In the genomic region with DNA sequence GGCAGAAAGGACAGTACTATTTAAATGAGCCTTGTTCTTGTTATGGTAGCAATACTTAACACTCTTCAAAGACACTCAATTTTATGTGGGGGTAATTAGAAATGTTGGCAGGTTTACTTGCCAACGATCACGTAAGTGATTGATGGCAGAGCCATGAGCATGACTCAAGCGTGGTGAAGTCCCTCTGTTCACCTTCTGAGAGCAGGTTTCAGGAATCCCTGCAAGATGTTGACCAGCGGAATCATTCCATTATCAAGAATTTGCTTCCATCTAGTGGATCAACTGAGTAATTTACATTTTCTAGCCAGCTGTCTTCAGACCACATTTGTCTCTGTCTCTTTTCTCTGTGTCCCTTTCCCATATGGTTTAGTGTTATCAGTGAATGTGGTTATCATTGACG, we compare ENCODE assay signal across 8 mouse cellular contexts.
DNase-seq lines count a peak whose midpoint lies in the region; ATAC-seq lines count a peak whose summit lies in the region.

No protein-coding gene starts in this region.

- DNase-seq in gastrocnemius, adult 18-20 months (ENCODE audit: low spot score), result peak; percentile 13
- no peak for DNase-seq in gastrocnemius, postnatal 36 days
- peak; percentile 3 for DNase-seq in CD4-positive helper T cell, adult 2 months (ENCODE audit: low read depth, low spot score)
- DNase-seq in cerebellum, postnatal 10 days, result peak; percentile 53 to 67
- DNase-seq in induced T-regulatory cell, adult 2 months (ENCODE audit: low read depth), result peak; percentile 1
- DNase-seq in testis, postnatal 10 days (ENCODE audit: low spot score), result no peak

- H3K27me3 ChIP-seq in midbrain, embryonic 13.5 days, result no peaks in the 10 kb centered on the region

- 50% methylated on average over 5 of the region's 5 CpGs for WGBS in midbrain, embryonic 13.5 days

- H3K4me1 ChIP-seq in midbrain, embryonic 13.5 days (replicated peaks), result no peaks in the 10 kb centered on the region

- intact Hi-C loops in gastrocnemius, postnatal 36 days (cut with DNase I), result loop anchor here (2.0 kb wide), 1 partner anchor 499 kb away; no protein-coding TSS in a partner anchor

- H3K4me3 ChIP-seq in midbrain, embryonic 13.5 days (replicated peaks), result no peak overlapping the region

- no peak overlapping the region for H3K9ac ChIP-seq in midbrain, embryonic 13.5 days (replicated peaks)

- no peaks in the 10 kb centered on the region for H3K36me3 ChIP-seq in midbrain, embryonic 13.5 days

- H3K4me2 ChIP-seq in midbrain, embryonic 13.5 days (replicated peaks), result no peak overlapping the region

- H3K27ac ChIP-seq in midbrain, embryonic 13.5 days, result no peak overlapping the region

- H3K9me3 ChIP-seq in midbrain, embryonic 13.5 days, result no peaks in the 10 kb centered on the region

- peak; percentile 69 for ATAC-seq in midbrain, embryonic 13.5 days
- ATAC-seq in granulocyte monocyte progenitor cell, adult 5-6 weeks (replicated peaks; ENCODE audit: poor library complexity, severe bottlenecking), result no peak

Comparison
In these comparisons a context has a peak if more than half of its experiments do, and no peak if none do; other contexts are left out.
1. DNase-seq: peak in gastrocnemius, adult 18-20 months (single experiment), CD4-positive helper T cell, adult 2 months (single experiment), cerebellum, postnatal 10 days (2 of 2) and induced T-regulatory cell, adult 2 months (single experiment); none in gastrocnemius, postnatal 36 days (0 of 2) and testis, postnatal 10 days (single experiment).